Mouse (Mus musculus): ENCODE results near the gene Olfr458.
"Not testable (repeated sequence)": the region's sequence is repeated elsewhere in the genome, so short reads cannot be mapped to it uniquely, and the experiment has no call there.

The Olfr458 gene

DNA sequence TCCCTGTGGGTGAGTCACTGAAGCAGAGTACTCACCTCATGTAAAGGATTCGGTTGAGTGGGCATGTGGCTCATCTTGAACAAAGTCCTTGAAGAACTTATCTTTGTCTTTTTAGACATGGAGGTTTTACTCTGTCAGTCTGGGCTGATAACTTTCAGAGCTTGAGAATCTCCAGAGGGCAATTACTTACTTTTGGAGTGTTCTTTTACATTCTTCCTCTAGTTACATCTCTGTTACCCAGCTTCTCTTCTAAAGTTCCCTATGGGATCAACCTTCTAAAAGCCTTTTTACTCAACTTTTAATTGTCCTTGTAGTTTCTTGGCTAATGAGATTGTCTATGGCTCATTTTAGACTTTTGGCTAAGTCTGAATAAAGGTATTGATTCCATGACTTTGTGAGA lies at the start of gene Olfr458:
TSS of gene Olfr458 (minus strand) at position 101 of the 400 bp plus-strand sequence.
- in situ Hi-C loops (cut with MboI), result no loop called here

- in situ Hi-C loops (cut with MboI), result no loop called here
These were observed 48.5 kb upstream of the Olfr458 start for GRCm38 (mm10) chr6:42513461-42513860.

DNA sequence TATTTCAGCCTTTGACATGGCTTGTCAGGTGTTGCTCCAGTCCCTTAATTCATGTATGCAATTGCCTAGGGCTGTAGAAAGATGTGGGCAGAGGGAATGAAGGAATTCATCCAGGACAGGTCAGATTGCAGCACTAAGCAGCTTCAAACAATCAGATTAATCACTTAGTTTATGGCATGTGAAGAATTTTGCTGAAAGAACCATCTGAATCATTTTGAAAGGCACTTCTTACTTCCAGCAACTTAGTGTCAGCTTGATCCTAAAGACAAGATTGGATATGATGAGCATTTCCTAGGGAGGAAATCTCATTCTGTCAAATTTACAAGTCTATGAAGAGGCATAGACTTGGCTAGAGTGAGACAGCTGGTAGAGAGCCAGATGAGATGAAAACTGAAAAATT lies 44.3 kb upstream of the Olfr458 start:
- in situ Hi-C loops (cut with MboI), result no loop called here

DNA sequence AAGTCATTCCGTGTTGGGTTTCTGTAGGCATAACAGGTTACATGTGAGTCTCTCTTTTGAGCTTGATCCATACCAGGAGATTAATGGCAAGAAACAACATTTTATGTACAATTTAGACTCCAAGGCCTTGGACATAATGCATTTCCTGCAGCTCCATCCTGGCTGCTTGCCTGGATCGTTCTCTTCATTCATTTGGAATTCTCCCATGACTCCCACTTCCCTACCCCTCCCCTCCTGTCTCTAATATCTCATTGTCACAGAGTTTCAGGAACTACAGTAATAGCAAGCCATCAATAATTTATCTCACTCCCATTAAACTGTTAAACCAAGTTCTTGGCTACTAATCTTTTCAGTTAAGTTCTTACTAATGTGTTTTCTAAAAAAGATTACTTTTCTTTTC lies 38.5 kb upstream of the Olfr458 start:
- in situ Hi-C loops (cut with MboI), result no loop called here

DNA sequence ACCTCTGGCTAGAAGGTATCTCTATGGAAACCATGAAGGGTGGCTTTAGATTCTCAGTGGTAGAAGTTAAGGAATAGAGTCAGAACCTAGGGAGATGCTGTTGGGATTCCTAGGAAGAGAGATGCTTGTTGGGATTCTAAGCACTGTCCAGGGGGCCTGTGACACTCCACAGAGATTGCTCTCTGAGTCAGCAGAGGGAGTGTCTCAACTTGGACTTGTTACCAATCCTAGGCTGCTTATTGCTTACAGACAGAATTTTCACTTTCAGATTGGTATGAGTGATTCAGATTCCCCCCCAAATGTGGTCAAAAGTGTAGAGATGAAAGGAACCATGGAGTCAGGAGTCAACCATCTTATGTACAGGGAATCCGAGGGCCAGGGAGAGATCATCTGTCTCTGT lies 24.7 kb upstream of the Olfr458 start:
- in situ Hi-C loops (cut with MboI), result no loop called here

DNA sequence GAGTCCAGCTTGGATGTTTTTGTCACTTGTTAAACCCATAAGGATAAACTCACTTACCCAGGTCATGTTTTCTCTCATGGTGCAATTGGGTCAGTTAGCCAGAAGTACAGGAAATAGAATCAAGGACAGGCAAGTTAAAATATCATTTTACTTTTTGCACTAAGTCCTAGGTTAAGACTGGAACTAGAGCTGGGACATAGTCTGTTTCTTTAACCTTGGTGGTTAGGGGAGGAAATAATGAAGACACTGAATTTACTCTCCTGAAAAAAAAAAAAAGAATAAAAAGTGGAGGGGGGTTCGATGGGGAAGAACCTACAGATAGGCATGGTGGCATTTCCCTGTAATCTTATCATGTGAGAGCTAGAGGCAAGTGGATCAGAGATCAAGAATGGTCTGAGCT lies 22.1 kb upstream of the Olfr458 start, which contains the start of gene Olfr456:
TSS of gene Olfr456 (minus strand) at position 101 of the 400 bp plus-strand sequence.
- in situ Hi-C loops (cut with MboI), result no loop called here

DNA sequence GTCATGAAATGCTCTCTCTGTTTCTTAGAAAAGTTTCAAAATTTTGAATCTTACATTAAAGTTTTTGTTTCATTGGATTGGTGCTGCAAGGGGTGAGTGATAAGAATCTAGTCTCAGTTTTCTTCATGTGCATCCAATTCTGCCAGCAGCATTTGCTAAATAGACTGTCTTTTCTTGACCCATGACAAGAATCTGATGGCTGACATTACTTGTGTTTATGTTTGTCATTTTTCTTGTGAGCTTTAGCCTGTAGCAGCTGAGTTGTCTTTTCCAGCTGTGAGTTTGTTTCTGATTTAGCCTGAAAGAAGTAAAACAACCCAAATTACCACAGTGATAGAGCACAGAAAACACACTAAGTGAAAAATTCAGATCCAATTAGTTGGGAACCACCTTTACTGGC lies 19.6 kb upstream of the Olfr458 start:
- in situ Hi-C loops (cut with MboI), result no loop called here

- in situ Hi-C loops (cut with MboI), result no loop called here
These were observed 11.2 kb upstream of the Olfr458 start, which contains the start of gene Olfr457 for GRCm38 (mm10) chr6:42476235-42476634. Gene Olfr457 (minus strand): TSS chr6:42476335.

GRCm38 (mm10) chr6:42471298-42471697 lies 6.3 kb upstream of the Olfr458 start:
- in situ Hi-C loops (cut with MboI), result not testable (repeated sequence)

DNA sequence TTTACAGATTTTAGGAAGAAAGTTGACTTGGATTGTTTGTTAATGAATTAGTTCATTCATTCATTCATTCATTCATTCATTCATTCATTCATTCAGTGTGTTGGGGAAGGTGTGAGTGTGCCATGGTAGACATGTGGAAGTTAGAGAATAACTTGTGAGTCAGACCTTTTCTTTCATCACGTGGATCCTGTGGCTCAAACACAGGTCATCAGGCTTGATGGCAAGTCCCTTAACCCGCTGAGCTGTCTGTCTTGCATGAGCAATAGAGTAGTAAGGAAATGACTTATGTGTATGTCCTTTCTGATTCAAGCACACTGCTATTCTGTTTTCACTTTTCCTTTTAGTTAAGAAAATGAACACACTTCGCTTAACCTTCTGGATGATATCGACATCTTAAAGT lies 5.5 kb upstream of the Olfr458 start:
- in situ Hi-C loops (cut with MboI), result no loop called here

DNA sequence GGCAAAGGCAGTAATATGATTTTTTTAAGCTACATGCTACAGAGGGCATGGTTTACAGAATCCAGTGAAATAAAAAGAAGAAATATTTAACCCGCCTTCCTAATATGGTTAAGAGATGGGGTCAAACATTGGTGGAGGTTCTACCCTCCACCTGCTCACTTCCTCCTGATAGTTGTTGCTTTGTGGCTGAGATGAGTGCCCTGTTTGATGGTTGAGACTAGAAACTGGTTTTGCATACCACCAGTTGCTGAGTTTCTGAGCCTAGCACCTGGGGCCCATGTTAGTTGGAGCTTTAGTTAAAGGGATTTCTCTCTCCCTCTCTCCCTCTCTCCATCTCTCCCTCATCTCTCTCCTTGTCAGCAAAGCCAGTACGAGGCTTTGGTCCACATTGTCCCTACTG lies 17.6 kb downstream of the Olfr458 start:
- in situ Hi-C loops (cut with MboI), result no loop called here

- in situ Hi-C loops (cut with MboI), result no loop called here
These were observed 20.5 kb downstream of the Olfr458 start for GRCm38 (mm10) chr6:42444491-42444890.

DNA sequence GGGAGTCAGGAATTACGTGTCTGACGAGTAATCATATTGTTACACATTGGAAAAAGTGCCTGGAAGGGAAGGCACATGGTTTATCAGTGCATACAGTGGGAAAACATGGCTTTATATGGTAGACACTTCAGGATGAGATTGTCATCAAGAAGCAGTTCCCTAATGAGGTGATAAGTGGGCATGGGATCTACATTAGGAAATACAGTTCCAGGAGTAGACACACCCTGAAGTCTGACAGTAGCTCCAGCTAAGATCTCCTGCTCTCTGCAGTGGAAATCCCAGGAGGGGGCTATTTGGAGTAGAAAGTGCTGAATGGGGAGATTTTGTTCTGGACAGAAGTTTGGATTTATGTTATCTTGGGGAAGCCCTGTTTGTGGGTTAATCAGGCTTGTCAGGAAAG lies 23.6 kb downstream of the Olfr458 start:
- in situ Hi-C loops (cut with MboI), result no loop called here

GRCm38 (mm10) chr6:42435490-42435889 lies 29.5 kb downstream of the Olfr458 start:
- in situ Hi-C loops (cut with MboI), result no loop called here

DNA sequence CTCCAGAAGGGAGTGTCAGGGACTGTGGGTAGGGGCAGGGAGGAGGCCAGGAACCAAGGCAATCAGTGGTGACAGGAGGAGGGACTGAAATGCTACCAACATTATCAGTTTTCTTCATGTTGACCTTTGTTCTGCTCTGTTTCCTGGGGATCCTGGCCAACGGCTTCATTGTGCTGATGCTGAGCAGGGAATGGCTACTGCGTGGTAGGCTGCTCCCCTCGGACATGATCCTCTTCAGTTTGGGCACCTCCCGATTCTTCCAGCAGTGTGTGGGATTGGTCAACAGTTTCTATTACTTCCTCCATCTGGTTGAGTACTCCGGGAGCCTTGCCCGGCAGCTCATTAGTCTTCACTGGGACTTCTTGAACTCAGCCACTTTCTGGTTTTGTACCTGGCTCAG lies 30.6 kb downstream of the Olfr458 start, which contains the start of gene Tas2r126:
TSS of gene Tas2r126 (plus strand) at position 90 of the 400 bp plus-strand sequence.
- in situ Hi-C loops (cut with MboI), result no loop called here

DNA sequence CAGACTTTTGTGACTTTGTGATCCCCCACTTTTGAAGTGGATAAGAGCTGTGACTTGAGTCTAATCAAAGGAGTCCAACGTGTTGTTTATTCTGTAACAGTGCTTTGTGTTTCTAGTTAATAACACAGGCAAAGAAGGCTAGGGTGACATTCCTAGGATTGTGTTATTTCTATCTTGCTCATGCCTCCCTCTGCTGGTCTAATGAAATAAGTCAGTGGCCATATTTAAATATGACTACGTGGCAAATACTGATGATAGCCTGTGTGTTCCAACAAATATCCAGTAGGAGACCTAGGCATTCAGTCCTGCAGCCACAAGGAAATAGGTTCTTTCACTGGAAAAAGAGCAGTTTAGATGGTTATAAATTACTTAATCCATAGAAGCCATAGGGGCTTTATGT lies 31.4 kb downstream of the Olfr458 start:
- in situ Hi-C loops (cut with MboI), result no loop called here

GRCm38 (mm10) chr6:42426337-42426736 lies 38.7 kb downstream of the Olfr458 start:
- in situ Hi-C loops (cut with MboI), result no loop called here

GRCm38 (mm10) chr6:42424472-42424871 lies 40.5 kb downstream of the Olfr458 start:
- in situ Hi-C loops (cut with MboI), result no loop called here

- in situ Hi-C loops (cut with MboI), result no loop called here
These were observed 43.6 kb downstream of the Olfr458 start for GRCm38 (mm10) chr6:42421439-42421838.

DNA sequence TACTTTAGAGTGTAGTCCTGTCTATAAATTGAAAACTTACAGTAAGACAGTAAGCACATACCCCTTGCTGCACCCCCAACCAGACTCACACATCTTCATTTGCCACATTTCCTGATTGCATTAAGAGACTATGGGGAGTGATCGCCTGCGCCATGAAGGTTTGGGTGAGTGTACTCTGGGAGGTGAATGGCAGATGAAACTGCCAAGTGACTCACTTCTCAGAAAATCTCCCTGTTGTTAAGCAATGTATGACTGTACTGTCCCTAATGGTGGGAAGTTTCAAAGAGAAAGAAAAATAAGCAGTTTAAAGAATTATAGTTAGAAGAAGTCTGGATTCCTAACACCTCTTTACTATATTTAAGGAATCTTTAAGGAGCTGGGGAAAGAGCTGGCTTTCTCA lies 45.6 kb downstream of the Olfr458 start:
- in situ Hi-C loops (cut with MboI), result no loop called here
